Mouse (Mus musculus) intestine, postnatal 0 days (tissue): ENCODE results near the gene Nap1l2. TPM values are rescaled to one million over a fixed set of nuclear protein-coding genes. Genes with fewer than 3 reads are reported as not detected.

Source experiments
- ATAC-seq: fragments of 200-750 bp; cut with Nextera tagmentation; 2 replicates; pipeline ENCODE4 v1.8.0; 2017; ENCODE audit warnings: mild to moderate bottlenecking, moderate TSS enrichment, moderate library complexity
- H3K27ac ChIP-seq: fragments of 300-500 bp; sonication (generic); 2 replicates; pipeline ENCODE4 v1.5.1; 2014; ENCODE audit warnings: mild to moderate bottlenecking, low read depth, low read length, moderate library complexity
- H3K27me3 ChIP-seq: fragments of 300-500 bp; sonication (generic); replicated peaks from 2 replicates; pipeline ENCODE4 v1.6.1; 2014; ENCODE audit warnings: low read length, mixed read lengths; ENCODE audit not compliant: control insufficient read depth, insufficient read depth
- H3K36me3 ChIP-seq: fragments of 300-500 bp; sonication (generic); 2 replicates; pipeline ENCODE4 v1.6.1; 2014; ENCODE audit warnings: mild to moderate bottlenecking, moderate library complexity; ENCODE audit not compliant: control insufficient read depth, insufficient read depth
- H3K4me1 ChIP-seq: fragments of 300-500 bp; sonication (generic); replicated peaks from 2 replicates; pipeline ENCODE4 v1.6.1; 2014; ENCODE audit warnings: antibody characterized with exemption, low read length, mixed read lengths; ENCODE audit not compliant: control insufficient read depth, insufficient read depth
- H3K4me2 ChIP-seq: fragments of 300-500 bp; sonication (generic); replicated peaks from 2 replicates; pipeline ENCODE4 v1.6.1; 2014; ENCODE audit warnings: low read depth, mild to moderate bottlenecking, moderate library complexity
- H3K4me3 ChIP-seq: fragments of 300-500 bp; sonication (generic); 2 replicates; pipeline ENCODE4 v1.5.1; 2014; ENCODE audit warnings: low read depth, low read length
- H3K9ac ChIP-seq: fragments of 300-500 bp; sonication (generic); 2 replicates; pipeline ENCODE4 v1.6.1; 2014; ENCODE audit warnings: mild to moderate bottlenecking, low read depth, low read length
- H3K9me3 ChIP-seq: fragments of 300-500 bp; sonication (generic); 2 replicates; pipeline ENCODE4 v1.6.1; 2016; ENCODE audit warnings: mixed run types; ENCODE audit not compliant: control insufficient read depth
- CTCF ChIP-seq: sonication (generic); IDR thresholded peaks from 2 replicates; pipeline ENCODE4 v1.5.1; 2016; ENCODE audit warnings: low read depth, mild to moderate bottlenecking, control low read depth, antibody characterized with exemption, moderate library complexity
- WGBS: fragments of 180-500 bp; shearing (Covaris S2); extraction: QIAGEN DNeasy Blood & Tissue Kit; methylation state at CpG from one replicate; pipeline ENCODE4 v1.1.7; 2014; 5-methylcytosine and 5-hydroxymethylcytosine counted together
- polyA plus RNA-seq: library from polyadenylated mRNA; unstranded; fragments of >200 nt; fragmentation: Nextera tagmentation; extraction: Ambion mirVana; gene quantifications from 2 replicates; pipeline ENCODE4 v1.2.1, GENCODE M21; 2015

The Nap1l2 gene
- polyA plus RNA-seq, 1 experiment from 2014 or later: 1.3 TPM

DNA sequence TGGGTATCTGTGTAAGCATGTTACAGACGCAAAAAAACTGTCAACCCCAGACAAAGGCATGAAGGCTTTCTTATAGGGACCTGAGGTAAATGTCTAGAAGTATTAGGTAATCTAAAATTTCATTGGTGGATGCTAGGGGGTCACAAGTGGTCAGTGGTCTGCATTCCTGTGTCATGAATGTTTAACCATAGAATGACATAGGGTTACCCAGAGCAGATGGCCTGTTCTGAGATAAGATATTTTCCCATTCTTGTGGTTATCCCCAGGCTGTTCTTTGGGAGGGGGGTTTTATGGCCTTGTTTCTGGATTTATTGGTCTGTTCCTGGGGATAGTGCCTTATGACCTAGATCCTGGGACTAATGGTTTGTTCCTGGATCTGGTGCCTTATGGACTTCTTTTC lies 30.3 kb downstream of the Nap1l2 start:
- Histone ChIP-seq H3K27me3 (no peaks in the 10 kb centered on the region), H3K9ac (no peak overlapping the region), H3K9me3 (no peaks in the 10 kb centered on the region), H3K4me3 (no peak overlapping the region), H3K27ac (no peak overlapping the region), H3K36me3 (no peaks in the 10 kb centered on the region), H3K4me2 (no peak overlapping the region), H3K4me1 (no peaks in the 10 kb centered on the region)
- WGBS: 33% methylated on average over 1 of the region's 1 CpGs
- no peak for TF ChIP-seq CTCF
- no peak for ATAC-seq

DNA sequence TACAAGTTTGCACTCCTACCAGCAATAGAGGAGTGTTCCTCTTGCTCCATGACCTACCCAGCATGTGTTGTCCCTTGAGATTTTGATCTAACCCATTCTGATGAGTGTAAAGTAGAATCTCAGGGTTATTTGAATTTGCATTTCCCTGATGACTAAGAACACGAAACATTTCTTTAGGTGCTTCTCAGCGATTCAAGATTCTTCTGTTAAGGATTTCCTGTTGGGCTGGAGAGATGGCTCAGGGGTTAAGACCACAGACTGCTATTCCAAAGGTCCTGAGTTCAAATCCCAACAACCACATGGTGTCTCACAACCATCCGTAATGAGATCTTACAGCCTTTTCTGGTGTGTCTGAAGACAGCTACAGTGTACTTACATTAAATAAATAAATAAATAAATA lies 47.9 kb downstream of the Nap1l2 start:
- Histone ChIP-seq H3K9ac (no peak overlapping the region), H3K27ac (no peak overlapping the region), H3K36me3 (no peaks in the 10 kb centered on the region), H3K27me3 (no peaks in the 10 kb centered on the region), H3K9me3 (no peaks in the 10 kb centered on the region), H3K4me2 (no peak overlapping the region), H3K4me3 (no peak overlapping the region), H3K4me1 (no peaks in the 10 kb centered on the region)
- 82% methylated on average over 3 of the region's 3 CpGs for WGBS
- TF ChIP-seq CTCF: no peak
- no peak for ATAC-seq

Other genes starting within 250 kb of the Nap1l2 start
- gene Cdx4, start 134.8 kb upstream of the Nap1l2 start, polyA plus RNA-seq: not detected in 2 replicates
- gene Chic1, start 169.8 kb upstream of the Nap1l2 start, polyA plus RNA-seq: 2.0 and 2.3 TPM in 2 replicates
- gene Tsx, start 227.8 kb upstream of the Nap1l2 start, polyA plus RNA-seq: 0.25 and 0.58 TPM in 2 replicates
- gene Gm26992, start 235.4 kb upstream of the Nap1l2 start, polyA plus RNA-seq: not detected in 2 replicates